Mouse (Mus musculus): ENCODE data around the gene Selp. TPM values are rescaled to one million over a fixed set of nuclear protein-coding genes. Genes with fewer than 3 reads are reported as not detected.

Gene Selp
- total and polyA plus RNA-seq, 3 experiments: not detected

DNA sequence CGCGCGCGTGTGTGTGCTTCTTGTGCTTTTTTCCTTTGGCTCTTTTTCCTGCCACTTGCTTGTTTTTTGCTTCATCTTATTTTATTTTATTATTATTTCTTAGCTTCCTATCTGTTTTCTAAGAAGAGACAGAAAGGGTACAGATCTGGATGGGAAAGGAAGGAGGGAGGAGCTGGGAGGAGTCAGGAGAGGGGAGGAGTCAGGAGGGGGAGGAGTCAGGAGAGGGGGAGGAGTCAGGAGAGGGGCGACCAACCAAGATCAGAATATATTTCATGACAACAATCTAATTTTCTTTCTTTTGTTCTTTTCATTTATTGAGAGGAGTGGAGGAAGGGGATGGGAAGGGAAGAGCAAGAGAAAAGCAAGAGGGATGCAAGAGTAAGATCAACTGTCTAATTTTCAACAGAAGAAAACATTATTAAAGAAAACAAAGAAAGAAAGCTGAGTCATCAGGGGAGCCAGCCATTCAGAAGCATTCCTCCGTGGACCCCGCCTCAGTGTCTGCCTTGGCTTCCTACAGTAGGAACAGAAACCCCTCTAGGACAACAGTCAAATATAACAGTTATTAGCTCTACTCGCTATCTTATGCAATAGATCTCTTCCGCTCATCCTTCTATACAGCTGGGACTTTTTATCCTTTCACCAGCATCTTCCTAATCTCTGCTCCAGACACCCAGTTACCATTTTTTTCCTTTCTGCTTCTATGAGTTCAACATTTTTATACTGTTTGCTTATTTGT is 4.3 kb upstream of the Selp start:
- H3K4me3 ChIP-seq (ENCODE audit: control insufficient read depth in 1 of 2, insufficient read depth in 1 of 2, low read depth in 2 of 2, low read length in 2 of 2): no peak overlapping the region
- no peak for DNase-seq (ENCODE audit: low read depth, low spot score)
- H3K36me3 ChIP-seq (ENCODE audit: control insufficient read depth in 1 of 2, insufficient read depth in 2 of 2, low read length in 2 of 2): no peaks in the 10 kb centered on the region; a peak in 1 of 4 replicates
- H3K27ac ChIP-seq (ENCODE audit: control insufficient read depth, low read depth, low read length): no peak overlapping the region
- no peak for TF ChIP-seq MAZ (IDR thresholded peaks at IDR 0.05; ENCODE audit: low read depth, low read length)
- TF ChIP-seq KAT2A (conservative IDR thresholded peaks at IDR 0.05; ENCODE audit: low read depth, low read length): no peak
- TF ChIP-seq NRF1 (IDR thresholded peaks at IDR 0.05; ENCODE audit: insufficient read depth, low read depth, low read length, poor library complexity, severe bottlenecking): no peak
- no peak for TF ChIP-seq RAD21 (IDR thresholded peaks at IDR 0.05; ENCODE audit: low read depth, low read length)
- no peak for TF ChIP-seq POLR2AphosphoS5 (IDR thresholded peaks at IDR 0.05; ENCODE audit: borderline replicate concordance, low read depth, low read length)
- TF ChIP-seq CTCF (IDR thresholded peaks at IDR 0.05 in 2 of 3, conservative IDR thresholded peaks at IDR 0.05 in 1 of 3; ENCODE audit: control insufficient read depth in 1 of 3, insufficient read depth in 1 of 3, low read depth in 2 of 3, low read length in 3 of 3, poor library complexity in 1 of 3, severe bottlenecking in 1 of 3): no peak
- H3K4me1 ChIP-seq (ENCODE audit: control insufficient read depth in 1 of 2, insufficient read depth in 2 of 2, low read length in 2 of 2): no peaks in the 10 kb centered on the region
- H3K27me3 ChIP-seq (ENCODE audit: control insufficient read depth in 1 of 2, insufficient read depth in 2 of 2, low read length in 2 of 2): peaks cover 2% of the 10 kb centered on the region in 2 experiments; a peak in 3 of 4 replicates
- no peaks in the 10 kb centered on the region for H3K9me3 ChIP-seq (replicated peaks; ENCODE audit: insufficient read depth, low read length)
- H3K79me2 ChIP-seq (ENCODE audit: control insufficient read depth, insufficient read depth, low read length, poor library complexity): no peaks in the 10 kb centered on the region
- no peak overlapping the region for H3K9ac ChIP-seq (ENCODE audit: control insufficient read depth, low read depth, low read length, poor library complexity, severe bottlenecking)

DNA sequence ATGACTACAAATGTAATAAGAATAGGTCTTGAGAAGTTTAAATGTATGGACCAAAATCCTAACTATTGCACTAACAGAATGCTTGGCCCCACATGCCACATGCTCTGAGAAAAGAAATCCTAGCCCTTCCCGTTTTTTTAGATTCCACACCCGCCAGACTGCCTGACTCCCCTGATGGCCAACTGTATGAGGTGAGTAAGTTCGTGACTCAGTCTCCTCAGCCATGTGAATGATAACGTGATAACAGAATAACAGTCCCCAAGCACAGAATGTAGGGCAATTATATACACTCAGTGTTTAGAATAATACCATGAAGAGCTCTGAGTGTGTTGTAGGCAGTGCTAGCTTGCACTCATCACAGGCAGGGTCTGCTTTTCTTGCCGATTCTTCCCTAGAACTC is 784 bp upstream of the Selp start:
- Histone ChIP-seq H3K4me1 (ENCODE audit: control insufficient read depth in 1 of 2, insufficient read depth in 2 of 2, low read length in 2 of 2) (no peaks in the 10 kb centered on the region), H3K36me3 (ENCODE audit: control insufficient read depth in 1 of 2, insufficient read depth in 2 of 2, low read length in 2 of 2) (no peaks in the 10 kb centered on the region; a peak in 1 of 4 replicates), H3K9me3 (replicated peaks; ENCODE audit: insufficient read depth, low read length) (no peaks in the 10 kb centered on the region), H3K79me2 (ENCODE audit: control insufficient read depth, insufficient read depth, low read length, poor library complexity) (no peaks in the 10 kb centered on the region), H3K4me3 (ENCODE audit: control insufficient read depth in 1 of 2, insufficient read depth in 1 of 2, low read depth in 2 of 2, low read length in 2 of 2) (no peak overlapping the region), H3K9ac (ENCODE audit: control insufficient read depth, low read depth, low read length, poor library complexity, severe bottlenecking) (no peak overlapping the region), H3K27me3 (ENCODE audit: control insufficient read depth in 1 of 2, insufficient read depth in 2 of 2, low read length in 2 of 2) (peaks cover 2% of the 10 kb centered on the region in 2 experiments; a peak in 3 of 4 replicates), H3K27ac (ENCODE audit: control insufficient read depth, low read depth, low read length) (no peak overlapping the region)
- TF ChIP-seq MAX (IDR thresholded peaks at IDR 0.05; ENCODE audit: low read length): no peak
- TF ChIP-seq MXI1 (IDR thresholded peaks at IDR 0.05; ENCODE audit: low read depth, low read length): no peak
- no peak for TF ChIP-seq RAD21 (IDR thresholded peaks at IDR 0.05; ENCODE audit: low read depth, low read length)
- no peak for TF ChIP-seq ELF1 (IDR thresholded peaks at IDR 0.05; ENCODE audit: low read depth, low read length)
- TF ChIP-seq SMC3 (IDR thresholded peaks at IDR 0.05; ENCODE audit: low read depth, low read length): no peak
- TF ChIP-seq ZMIZ1 (IDR thresholded peaks at IDR 0.05; ENCODE audit: low read depth, low read length): no peak
- DNase-seq (ENCODE audit: low read depth, low spot score): no peak

DNA sequence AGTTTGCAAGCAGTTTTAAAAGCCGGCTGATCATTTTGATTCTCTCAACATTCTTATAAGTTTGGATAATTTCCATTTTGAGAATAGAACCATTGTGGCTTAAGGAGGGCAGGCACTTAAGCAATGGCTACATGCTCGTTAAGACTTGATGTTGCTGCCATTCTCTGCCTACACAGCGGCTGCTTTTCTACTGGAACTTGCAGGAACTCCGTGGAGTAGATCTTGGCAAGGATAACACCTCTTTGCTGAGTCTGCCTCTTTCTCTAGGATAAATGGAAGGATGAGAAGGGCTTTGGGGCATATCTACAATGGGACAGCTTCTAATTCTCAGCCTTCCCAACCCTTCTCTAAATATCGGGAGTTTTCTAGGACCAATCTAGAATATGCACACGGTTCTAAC is 583 bp downstream of the Selp start:
- Histone ChIP-seq H3K27me3 (ENCODE audit: control insufficient read depth in 1 of 2, insufficient read depth in 2 of 2, low read length in 2 of 2) (peaks cover 2% of the 10 kb centered on the region in 2 experiments; a peak in 3 of 4 replicates), H3K27ac (ENCODE audit: control insufficient read depth, low read depth, low read length) (no peak overlapping the region), H3K36me3 (ENCODE audit: control insufficient read depth in 1 of 2, insufficient read depth in 2 of 2, low read length in 2 of 2) (no peaks in the 10 kb centered on the region), H3K9ac (ENCODE audit: control insufficient read depth, low read depth, low read length, poor library complexity, severe bottlenecking) (no peak overlapping the region), H3K4me1 (ENCODE audit: control insufficient read depth in 1 of 2, insufficient read depth in 2 of 2, low read length in 2 of 2) (no peaks in the 10 kb centered on the region), H3K4me3 (ENCODE audit: control insufficient read depth in 1 of 2, insufficient read depth in 1 of 2, low read depth in 2 of 2, low read length in 2 of 2) (no peak overlapping the region), H3K79me2 (ENCODE audit: control insufficient read depth, insufficient read depth, low read length, poor library complexity) (no peaks in the 10 kb centered on the region), H3K9me3 (replicated peaks; ENCODE audit: insufficient read depth, low read length) (no peaks in the 10 kb centered on the region)
- DNase-seq (ENCODE audit: low read depth, low spot score): no peak
- TF ChIP-seq NELFE (IDR thresholded peaks at IDR 0.05; ENCODE audit: low read depth, low read length) (no peak), ZKSCAN1 (IDR thresholded peaks at IDR 0.05; ENCODE audit: low read depth, low read length) (no peak), EP300 (IDR thresholded peaks at IDR 0.05; ENCODE audit: low read depth in 1 of 2, low read length in 2 of 2) (no peak), POLR2AphosphoS5 (IDR thresholded peaks at IDR 0.05; ENCODE audit: borderline replicate concordance, low read depth, low read length) (no peak), MYB (IDR thresholded peaks at IDR 0.05; ENCODE audit: low read depth, low read length) (no peak), USF1 (IDR thresholded peaks at IDR 0.05; ENCODE audit: low read depth, low read length) (no peak), SIN3A (IDR thresholded peaks at IDR 0.05; ENCODE audit: low read length) (no peak), NRF1 (IDR thresholded peaks at IDR 0.05; ENCODE audit: insufficient read depth, low read depth, low read length, poor library complexity, severe bottlenecking) (no peak), JUND (IDR thresholded peaks at IDR 0.05; ENCODE audit: low read depth, low read length) (no peak), UBTF (IDR thresholded peaks at IDR 0.05; ENCODE audit: borderline replicate concordance, insufficient read depth, low read depth, low read length) (no peak), MEF2A (IDR thresholded peaks at IDR 0.05; ENCODE audit: extremely low read depth, insufficient replicate concordance, low read depth, low read length, poor library complexity, severe bottlenecking) (no peak), ZMIZ1 (IDR thresholded peaks at IDR 0.05; ENCODE audit: low read depth, low read length) (no peak), SMC3 (IDR thresholded peaks at IDR 0.05; ENCODE audit: low read depth, low read length) (no peak)

All from MEL (cell line).